Mouse (Mus musculus): Measurements from ENCODE around the gene Slco4c1.

DNA sequence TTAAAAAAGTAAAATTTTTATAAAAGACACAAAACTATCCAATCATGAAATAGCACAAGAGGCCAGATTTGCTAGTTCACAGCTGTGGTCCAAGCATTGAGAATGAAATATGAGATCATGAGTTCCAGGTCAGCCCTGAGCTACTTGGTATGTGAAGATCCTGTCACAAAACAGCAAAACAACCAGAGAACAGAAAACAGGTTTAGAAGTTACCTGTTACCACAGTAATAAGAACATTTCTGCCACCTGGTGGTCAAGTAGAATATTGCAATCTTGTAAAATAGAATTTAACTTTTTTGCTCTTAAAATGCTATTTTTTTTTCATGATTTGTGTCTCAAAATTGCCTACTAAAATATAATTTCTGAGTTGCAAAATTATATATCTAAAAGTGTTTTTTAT lies 70.4 kb downstream of the Slco4c1 start:
- TF ChIP-seq CTCF (IDR thresholded peaks at IDR 0.05; ENCODE audit: extremely low read depth, insufficient read depth, low read length), result no peak
- no peak for TF ChIP-seq POLR2A (IDR thresholded peaks at IDR 0.05; ENCODE audit: extremely low read depth, insufficient read depth, low read length)
